ENCODE assay signal across 10 mouse cellular contexts in the genomic region with DNA sequence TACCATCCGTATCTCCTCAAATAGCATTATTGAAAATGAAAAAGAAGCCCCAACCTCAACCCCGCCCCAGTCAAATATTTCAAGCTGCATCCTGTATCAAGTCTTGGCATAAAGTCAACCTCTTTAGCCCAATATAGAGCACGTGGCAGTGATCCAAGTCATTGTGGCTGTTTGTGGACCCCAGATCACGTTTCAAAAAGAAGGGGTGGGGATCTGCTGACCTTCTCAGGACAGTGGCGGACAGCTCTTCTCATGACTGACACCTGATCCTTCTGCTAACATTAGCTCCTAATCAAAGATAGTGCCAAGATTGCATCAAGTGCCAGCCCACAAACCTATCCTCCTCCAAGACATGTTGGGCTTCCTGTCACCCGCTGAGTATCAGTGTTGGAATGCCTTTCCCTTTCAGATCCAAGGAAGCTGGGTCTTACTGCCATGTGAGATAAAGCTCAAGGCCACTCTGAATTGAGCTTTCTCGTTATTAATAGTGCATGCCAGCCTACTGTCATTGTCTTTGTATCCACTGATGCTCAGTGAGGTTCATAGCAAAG. TPM values are rescaled to one million over a fixed set of nuclear protein-coding genes. Genes with fewer than 3 reads are reported as not detected.
A peak's percentile ranks its signal among the peaks of the same experiment; 100 is the strongest.
DNase-seq lines count a peak whose midpoint lies in the region; ATAC-seq and TF ChIP-seq lines count a peak whose summit lies in the region.
"Had no signal": no experiment of that assay in that cellular context is flagged by ENCODE, and none has a peak within 500 bp of the region (broad histone marks: within the 10 kb centered on the region; RNA-seq: fewer than 3 reads in every experiment).

No protein-coding gene starts in this region.

- TF ChIP-seq POLR2A in thymus, adult 2 months (IDR thresholded peaks at IDR 0.05; ENCODE audit: control insufficient read depth, extremely low read depth, insufficient read depth, low read length, poor library complexity): no peak

- 46% methylated on average over 7 of the region's 7 CpGs for WGBS in stomach, embryonic 14.5 days
- 40% methylated on average over 7 of the region's 7 CpGs for WGBS in stomach, postnatal 0 days
- 28% methylated on average over 7 of the region's 7 CpGs for WGBS in liver, embryonic 14.5 days (ENCODE audit: insufficient replicate concordance)
- WGBS in thymus, adult 2 months: 34% methylated on average over 7 of the region's 7 CpGs
- 73% methylated on average over 7 of the region's 7 CpGs for WGBS in midbrain, embryonic 16.5 days
- 81% methylated on average over 7 of the region's 7 CpGs for WGBS in forebrain, embryonic 11.5 days

- DNase-seq in stomach, postnatal 0 days (ENCODE audit: low spot score): no peak
- DNase-seq in heart, postnatal 10 days: peak; percentile 77 to 78
- DNase-seq in liver, embryonic 14.5 days (ENCODE audit: low read depth in 3 of 3, low spot score in 3 of 3): no peak
- no peak for DNase-seq in urinary bladder, postnatal 4 days (ENCODE audit: low spot score in 2 of 2)
- no peak for DNase-seq in thymus, adult 2 months
- no peak for DNase-seq in forebrain, embryonic 11.5 days (ENCODE audit: low spot score)

- H3K4me2 ChIP-seq in stomach, embryonic 14.5 days (replicated peaks; ENCODE audit: low read depth, low read length): no peak overlapping the region
- H3K4me2 ChIP-seq in stomach, postnatal 0 days (replicated peaks; ENCODE audit: low read depth): no peak overlapping the region
- no peak overlapping the region for H3K4me2 ChIP-seq in liver, embryonic 14.5 days (ENCODE audit: low read depth)
- H3K4me2 ChIP-seq in midbrain, embryonic 16.5 days (ENCODE audit: low read length): no peak overlapping the region
- no peak overlapping the region for H3K4me2 ChIP-seq in forebrain, embryonic 11.5 days (ENCODE audit: low read depth, low read length, severe bottlenecking)
- H3K4me2 ChIP-seq: limb, embryonic 13.5 days had no signal

- no peak for TF ChIP-seq CTCF in stomach, postnatal 0 days (IDR thresholded peaks at IDR 0.05; ENCODE audit: low read depth)
- TF ChIP-seq CTCF in liver, embryonic 14.5 days (IDR thresholded peaks at IDR 0.05; ENCODE audit: low read depth): no peak
- TF ChIP-seq CTCF in thymus, adult 2 months (IDR thresholded peaks at IDR 0.05; ENCODE audit: borderline replicate concordance, control insufficient read depth, extremely low read depth, insufficient read depth, low read length, poor library complexity): no peak

- no peaks in the 10 kb centered on the region for H3K27me3 ChIP-seq in stomach, embryonic 14.5 days (ENCODE audit: control insufficient read depth, insufficient read depth, low read length)
- no peaks in the 10 kb centered on the region for H3K27me3 ChIP-seq in stomach, postnatal 0 days (ENCODE audit: control insufficient read depth, insufficient read depth, low read length)
- H3K27me3 ChIP-seq in liver, embryonic 14.5 days (ENCODE audit: control insufficient read depth, insufficient read depth, low read length): no peaks in the 10 kb centered on the region
- H3K27me3 ChIP-seq in thymus, adult 2 months (ENCODE audit: control insufficient read depth, insufficient read depth, low read length): no peaks in the 10 kb centered on the region
- no peaks in the 10 kb centered on the region for H3K27me3 ChIP-seq in midbrain, embryonic 16.5 days (ENCODE audit: control insufficient read depth, insufficient read depth, low read depth, low read length)
- H3K27me3 ChIP-seq in forebrain, embryonic 11.5 days (ENCODE audit: control insufficient read depth, insufficient read depth, low read length): no peaks in the 10 kb centered on the region
- H3K27me3 ChIP-seq: limb, embryonic 13.5 days had no signal

- no peak overlapping the region for H3K4me3 ChIP-seq in stomach, embryonic 14.5 days (ENCODE audit: low read depth, low read length)
- no peak overlapping the region for H3K4me3 ChIP-seq in stomach, postnatal 0 days (ENCODE audit: low read depth, low read length)
- H3K4me3 ChIP-seq in liver, embryonic 14.5 days (ENCODE audit: insufficient read depth in 1 of 2, low read depth in 2 of 2, low read length in 2 of 2): no peak overlapping the region
- H3K4me3 ChIP-seq in thymus, adult 2 months (ENCODE audit: control insufficient read depth, insufficient read depth, low read length): no peak overlapping the region
- no peak overlapping the region for H3K4me3 ChIP-seq in midbrain, embryonic 16.5 days (ENCODE audit: low read depth, low read length)
- no peak overlapping the region for H3K4me3 ChIP-seq in forebrain, embryonic 11.5 days (ENCODE audit: low read depth, low read length)
- H3K4me3 ChIP-seq: limb, embryonic 13.5 days had no signal

- peak; percentile 29; the same call in 1 of the 2 replicates for ATAC-seq in stomach, embryonic 14.5 days (ENCODE audit: insufficient number of reproducible peaks, insufficient read depth, low FRiP score, low read depth)
- ATAC-seq in stomach, postnatal 0 days (ENCODE audit: low FRiP score, low TSS enrichment): no peak
- peak; percentile 41; the same call in 1 of the 2 replicates for ATAC-seq in liver, embryonic 14.5 days (ENCODE audit: insufficient read depth)
- ATAC-seq in midbrain, embryonic 16.5 days: no peak
- ATAC-seq in forebrain, embryonic 11.5 days (replicated peaks; ENCODE audit: low FRiP score): no peak

- peak overlapping the region; percentile 52; the same call in 1 of the 2 replicates for H3K27ac ChIP-seq in stomach, embryonic 14.5 days (ENCODE audit: low read length)
- no peak overlapping the region for H3K27ac ChIP-seq in stomach, postnatal 0 days (replicated peaks)
- H3K27ac ChIP-seq in liver, embryonic 14.5 days: no peak overlapping the region
- H3K27ac ChIP-seq in thymus, adult 2 months (ENCODE audit: control insufficient read depth, insufficient read depth, low read length): no peak overlapping the region
- no peak overlapping the region for H3K27ac ChIP-seq in midbrain, embryonic 16.5 days (ENCODE audit: low read length)
- no peak overlapping the region for H3K27ac ChIP-seq in forebrain, embryonic 11.5 days (ENCODE audit: low read depth, low read length)
- H3K27ac ChIP-seq: limb, embryonic 13.5 days had no signal

- TF ChIP-seq EP300 in stomach, postnatal 0 days (optimal IDR thresholded peaks at IDR 0.05): no peak
- no peak for TF ChIP-seq EP300 in liver, embryonic 14.5 days (IDR thresholded peaks at IDR 0.05; ENCODE audit: low read depth)

- peaks cover 9% of the 10 kb centered on the region; the same call in 1 of the 2 replicates for H3K4me1 ChIP-seq in stomach, embryonic 14.5 days (ENCODE audit: control insufficient read depth, insufficient read depth, low read length)
- 0 out of 2 replicates have a peak, but pooled peaks cover 2% of the 10 kb centered on the region for H3K4me1 ChIP-seq in stomach, postnatal 0 days (replicated peaks; ENCODE audit: control insufficient read depth, insufficient read depth)
- no peaks in the 10 kb centered on the region for H3K4me1 ChIP-seq in liver, embryonic 14.5 days (replicated peaks; ENCODE audit: control insufficient read depth in 2 of 2, insufficient read depth in 2 of 2, low read length in 1 of 2)
- H3K4me1 ChIP-seq in thymus, adult 2 months (replicated peaks; ENCODE audit: control insufficient read depth, insufficient read depth, low read length): 0 out of 2 replicates have a peak, but pooled peaks cover 3% of the 10 kb centered on the region
- H3K4me1 ChIP-seq in midbrain, embryonic 16.5 days (ENCODE audit: control insufficient read depth, insufficient read depth, low read length): no peaks in the 10 kb centered on the region
- H3K4me1 ChIP-seq in forebrain, embryonic 11.5 days (replicated peaks; ENCODE audit: control insufficient read depth, insufficient read depth, low read length): no peaks in the 10 kb centered on the region

- intact Hi-C loops in heart, postnatal 10 days (cut with DNase I): loop anchor here (2.0 to 5.0 kb wide), 5 partner anchors 158 to 517 kb away; partner anchors contain the start of gene Ppp1r12a

- no peak overlapping the region for H3K9ac ChIP-seq in stomach, embryonic 14.5 days (replicated peaks; ENCODE audit: low read depth, low read length)
- H3K9ac ChIP-seq in stomach, postnatal 0 days (ENCODE audit: low read length): no peak overlapping the region
- no peak overlapping the region for H3K9ac ChIP-seq in liver, embryonic 14.5 days (replicated peaks)
- H3K9ac ChIP-seq in midbrain, embryonic 16.5 days (ENCODE audit: low read depth, low read length): no peak overlapping the region
- H3K9ac ChIP-seq in forebrain, embryonic 11.5 days (ENCODE audit: low read length): no peak overlapping the region
- H3K9ac ChIP-seq: limb, embryonic 13.5 days had no signal

- H3K36me3 ChIP-seq in stomach, embryonic 14.5 days (ENCODE audit: control insufficient read depth, insufficient read depth, low read length): no peaks in the 10 kb centered on the region
- no peaks in the 10 kb centered on the region for H3K36me3 ChIP-seq in stomach, postnatal 0 days (ENCODE audit: control insufficient read depth, insufficient read depth, low read length)
- H3K36me3 ChIP-seq in liver, embryonic 14.5 days (replicated peaks; ENCODE audit: control insufficient read depth, insufficient read depth, low read depth): no peaks in the 10 kb centered on the region
- H3K36me3 ChIP-seq in thymus, adult 2 months (ENCODE audit: control insufficient read depth, insufficient read depth, low read length): no peaks in the 10 kb centered on the region
- no peaks in the 10 kb centered on the region for H3K36me3 ChIP-seq in midbrain, embryonic 16.5 days (ENCODE audit: control insufficient read depth, insufficient read depth, low read length)
- H3K36me3 ChIP-seq in forebrain, embryonic 11.5 days (ENCODE audit: control insufficient read depth, insufficient read depth, low read length): no peaks in the 10 kb centered on the region
- H3K36me3 ChIP-seq: limb, embryonic 13.5 days had no signal

- H3K9me3 ChIP-seq in stomach, embryonic 14.5 days (ENCODE audit: control insufficient read depth, low read depth, low read length): no peaks in the 10 kb centered on the region
- H3K9me3 ChIP-seq in stomach, postnatal 0 days (ENCODE audit: control insufficient read depth, low read length): no peaks in the 10 kb centered on the region
- no peaks in the 10 kb centered on the region for H3K9me3 ChIP-seq in liver, embryonic 14.5 days (ENCODE audit: control insufficient read depth, low read length)
- H3K9me3 ChIP-seq in midbrain, embryonic 16.5 days (replicated peaks; ENCODE audit: control insufficient read depth, low read length, poor library complexity, severe bottlenecking): no peaks in the 10 kb centered on the region
- no peaks in the 10 kb centered on the region for H3K9me3 ChIP-seq in forebrain, embryonic 11.5 days (ENCODE audit: control insufficient read depth, low read length)
- H3K9me3 ChIP-seq: limb, embryonic 13.5 days had no signal

RNA-seq across cellular contexts. Expression of gene Otogl, which starts 18.6 kb away (rescaled TPM):
- 0.10 and 0.20 TPM in 2 replicates for polyA plus RNA-seq in stomach, embryonic 14.5 days (2014; fragmentation: Nextera tagmentation; extraction: Ambion mirVana)
- polyA plus RNA-seq in stomach, postnatal 0 days (2015; fragmentation: Nextera tagmentation; extraction: Ambion mirVana): 0.01 and 0.02 TPM in 2 replicates
- under 1 TPM; 0.05 to 0.07 TPM for total RNA-seq in heart, postnatal 10 days (2021)
- polyA plus RNA-seq in liver, embryonic 14.5 days (2012; rRNA removed): under 0.01 and 0.01 TPM in 2 replicates
- not detected in 2 replicates for polyA plus RNA-seq in liver, embryonic 14.5 days (2014; fragmentation: Nextera tagmentation; extraction: Ambion mirVana)
- 0.03 and 0.04 TPM in 2 replicates for polyA plus RNA-seq in thymus, adult 2 months (2012; rRNA removed)
- 0.04 and 0.06 TPM in 2 replicates for polyA plus RNA-seq in midbrain, embryonic 16.5 days (2015; fragmentation: Nextera tagmentation; extraction: Ambion mirVana)
- not detected in 2 replicates for polyA plus RNA-seq in forebrain, embryonic 11.5 days (2014; fragmentation: Nextera tagmentation; extraction: Ambion mirVana)
- total RNA-seq: MEL had no signal

Comparison
In these comparisons a context has a peak if more than half of its experiments do, and no peak if none do; other contexts are left out.
1. ATAC-seq: peak in stomach, embryonic 14.5 days (single experiment) and liver, embryonic 14.5 days (single experiment); none in stomach, postnatal 0 days (single experiment), midbrain, embryonic 16.5 days (single experiment) and forebrain, embryonic 11.5 days (single experiment).
2. DNase-seq: peak in heart, postnatal 10 days (2 of 2); none in stomach, postnatal 0 days (single experiment), liver, embryonic 14.5 days (0 of 3), urinary bladder, postnatal 4 days (0 of 2), thymus, adult 2 months (single experiment) and forebrain, embryonic 11.5 days (single experiment).